Mouse (Mus musculus) kidney, postnatal 36 days (tissue): ENCODE data around the gene Eef1akmt2.
A peak's percentile ranks its signal among the peaks of the same experiment; 100 is the strongest.

Source experiments
- DNase-seq, 2 experiments: peaks; one replicate each; pipeline ENCODE4 v3.0.0; 2021 to 2022; ENCODE audit warnings: mixed read lengths in 2 of 2

Eef1akmt2 gene

GRCm38 (mm10) chr7:132810368-132810767, 42.1 kb downstream of the Eef1akmt2 start:
- peak in 1 of 2 experiments; percentile 62 for DNase-seq

GRCm38 (mm10) chr7:132809721-132810120, 42.8 kb downstream of the Eef1akmt2 start:
- DNase-seq, result no peak

- peak in 1 of 2 experiments; percentile 49 for DNase-seq
These were observed 43.4 kb downstream of the Eef1akmt2 start for GRCm38 (mm10) chr7:132808841-132809682.

- DNase-seq, result peak in 1 of 2 experiments; percentile 22
These were observed 44.2 kb downstream of the Eef1akmt2 start for GRCm38 (mm10) chr7:132808051-132808796.

- DNase-seq, result peak; percentile 81 to 85
These were observed 45.3 kb downstream of the Eef1akmt2 start for GRCm38 (mm10) chr7:132806926-132807857.

GRCm38 (mm10) chr7:132806286-132806685, 46.2 kb downstream of the Eef1akmt2 start:
- no peak for DNase-seq

GRCm38 (mm10) chr7:132804951-132805350, 47.5 kb downstream of the Eef1akmt2 start:
- DNase-seq, result no peak

- no peak for DNase-seq
These were observed 48.0 kb downstream of the Eef1akmt2 start for GRCm38 (mm10) chr7:132804461-132804860.

- DNase-seq, result no peak
These were observed 48.5 kb downstream of the Eef1akmt2 start for GRCm38 (mm10) chr7:132803962-132804361.

- DNase-seq, result peak in 1 of 2 experiments; percentile 6
These were observed 49.1 kb downstream of the Eef1akmt2 start for GRCm38 (mm10) chr7:132803336-132803735.

GRCm38 (mm10) chr7:132802691-132803090, 49.8 kb downstream of the Eef1akmt2 start:
- peak; percentile 56 to 59 for DNase-seq

- peak in 1 of 2 experiments; percentile 51 for DNase-seq
These were observed 50.4 kb downstream of the Eef1akmt2 start for GRCm38 (mm10) chr7:132802066-132802465.

- DNase-seq, result peak in 1 of 2 experiments; percentile 11
These were observed 51.0 kb downstream of the Eef1akmt2 start for GRCm38 (mm10) chr7:132801509-132801908.

- DNase-seq, result peak; percentile 61 to 63
These were observed 51.6 kb downstream of the Eef1akmt2 start for GRCm38 (mm10) chr7:132800868-132801267.

GRCm38 (mm10) chr7:132799119-132800016, 53.1 kb downstream of the Eef1akmt2 start:
- peak in 1 of 2 experiments; percentile 22 for DNase-seq

- DNase-seq, result no peak
These were observed 57.3 kb downstream of the Eef1akmt2 start for GRCm38 (mm10) chr7:132795141-132795540.

GRCm38 (mm10) chr7:132793467-132793866, 59.0 kb downstream of the Eef1akmt2 start:
- DNase-seq, result no peak

GRCm38 (mm10) chr7:132790447-132791219, 61.8 kb downstream of the Eef1akmt2 start:
- no peak for DNase-seq

- DNase-seq, result no peak
These were observed 63.6 kb downstream of the Eef1akmt2 start for GRCm38 (mm10) chr7:132788826-132789225.

GRCm38 (mm10) chr7:132787496-132788190, 64.8 kb downstream of the Eef1akmt2 start:
- no peak for DNase-seq
